Mouse (Mus musculus) right cerebral cortex, postnatal 10 days (tissue): ENCODE measurements around the gene Qrich1.

Experiments
- DNase-seq, 2 experiments: peaks; one replicate each; pipeline ENCODE4 v3.0.0; 2021; ENCODE audit warnings: low spot score in 2 of 2

The Qrich1 gene

GRCm38 (mm10) chr9:108516380-108517251 lies at the start of gene Qrich1:
Qrich1 (plus strand) TSS chr9:108516806.
- peak; percentile 97 to 98 for DNase-seq

GRCm38 (mm10) chr9:108469430-108469829 lies 47.2 kb upstream of the Qrich1 start:
- no peak for DNase-seq

GRCm38 (mm10) chr9:108469845-108470244 lies 46.8 kb upstream of the Qrich1 start:
- no peak for DNase-seq

- DNase-seq: peak in 1 of 2 experiments; percentile 23
These were observed 42.1 kb upstream of the Qrich1 start for GRCm38 (mm10) chr9:108474528-108474927.

GRCm38 (mm10) chr9:108478638-108479156 lies 37.9 kb upstream of the Qrich1 start:
- peak in 1 of 2 experiments; percentile 69 for DNase-seq

GRCm38 (mm10) chr9:108479241-108479640 lies 37.4 kb upstream of the Qrich1 start:
- DNase-seq: no peak

GRCm38 (mm10) chr9:108479721-108480351 lies 36.8 kb upstream of the Qrich1 start, which contains the start of gene Lamb2:
Lamb2 (plus strand) TSS chr9:108479736.
- DNase-seq: no peak

- DNase-seq: no peak
These were observed 35.6 kb upstream of the Qrich1 start for GRCm38 (mm10) chr9:108480813-108481519.

- no peak for DNase-seq
These were observed 34.9 kb upstream of the Qrich1 start for GRCm38 (mm10) chr9:108481520-108482210.

GRCm38 (mm10) chr9:108483051-108483790 lies 33.4 kb upstream of the Qrich1 start:
- peak in 1 of 2 experiments; percentile 21 for DNase-seq

GRCm38 (mm10) chr9:108484021-108484420 lies 32.6 kb upstream of the Qrich1 start:
- DNase-seq: peak in 1 of 2 experiments; percentile 20

GRCm38 (mm10) chr9:108485301-108485875 lies 31.2 kb upstream of the Qrich1 start:
- peak in 1 of 2 experiments; percentile 17 for DNase-seq

- no peak for DNase-seq
These were observed 29.6 kb upstream of the Qrich1 start for GRCm38 (mm10) chr9:108486973-108487530.

- DNase-seq: peak in 1 of 2 experiments; percentile 23
These were observed 28.2 kb upstream of the Qrich1 start for GRCm38 (mm10) chr9:108488403-108488802.

- peak in 1 of 2 experiments; percentile 33 for DNase-seq
These were observed 27.4 kb upstream of the Qrich1 start for GRCm38 (mm10) chr9:108489215-108489614.

- DNase-seq: peak in 1 of 2 experiments; percentile 45
These were observed 26.7 kb upstream of the Qrich1 start for GRCm38 (mm10) chr9:108489702-108490558.

- peak; percentile 97 to 98 for DNase-seq
These were observed 25.9 kb upstream of the Qrich1 start, which contains the start of gene Usp19 for GRCm38 (mm10) chr9:108490559-108491285. Usp19 (plus strand) TSS chr9:108490602.

- DNase-seq: no peak
These were observed 25.4 kb upstream of the Qrich1 start for GRCm38 (mm10) chr9:108491286-108491580.
